Mouse (Mus musculus) forebrain, embryonic 15.5 days (tissue): ENCODE measurements around the gene Tprg. TPM values are rescaled to one million over a fixed set of nuclear protein-coding genes. Genes with fewer than 3 reads are reported as not detected.

Experiments
- ATAC-seq: fragments of 200-750 bp; cut with Nextera tagmentation; replicated peaks from 2 replicates; pipeline ENCODE4 v1.8.0; 2017; ENCODE audit warnings: mild to moderate bottlenecking, moderate TSS enrichment, moderate library complexity
- H3K27ac ChIP-seq: fragments of 300-500 bp; sonication (generic); replicated peaks from 2 replicates; pipeline ENCODE4 v1.5.1; 2015; ENCODE audit warnings: mild to moderate bottlenecking, inconsistent platforms
- H3K27me3 ChIP-seq: fragments of 300-500 bp; sonication (generic); 2 replicates; pipeline ENCODE4 v1.6.1; 2015; ENCODE audit warnings: inconsistent platforms
- H3K36me3 ChIP-seq: fragments of 300-500 bp; sonication (generic); 2 replicates; pipeline ENCODE4 v1.6.1; 2015; ENCODE audit warnings: mild to moderate bottlenecking, inconsistent platforms
- H3K4me1 ChIP-seq: fragments of 300-500 bp; sonication (generic); 2 replicates; pipeline ENCODE4 v1.6.1; 2015; ENCODE audit warnings: inconsistent platforms
- H3K4me2 ChIP-seq: fragments of 300-500 bp; sonication (generic); replicated peaks from 2 replicates; pipeline ENCODE4 v1.6.1; 2015; ENCODE audit warnings: mild to moderate bottlenecking, inconsistent platforms
- H3K4me3 ChIP-seq: fragments of 300-500 bp; sonication (generic); 2 replicates; pipeline ENCODE4 v1.5.1; 2015; ENCODE audit warnings: mild to moderate bottlenecking, inconsistent platforms
- H3K9ac ChIP-seq: fragments of 300-500 bp; sonication (generic); replicated peaks from 2 replicates; pipeline ENCODE4 v1.6.1; 2015; ENCODE audit warnings: mild to moderate bottlenecking, inconsistent platforms
- H3K9me3 ChIP-seq: fragments of 300-500 bp; sonication (generic); 2 replicates; pipeline ENCODE4 v1.6.1; 2016; ENCODE audit warnings: inconsistent platforms
- WGBS: fragments of 180-500 bp; shearing (Covaris S2); methylation state at CpG from one replicate; pipeline ENCODE4 v1.1.7; 2015; ENCODE audit warnings: mixed read lengths; 5-methylcytosine and 5-hydroxymethylcytosine counted together
- polyA plus RNA-seq: library from polyadenylated mRNA; unstranded; fragments of >200 nt; fragmentation: Nextera tagmentation; extraction: Ambion mirVana; gene quantifications from 2 replicates; pipeline ENCODE4 v1.2.1, GENCODE M21; 2015

Gene Tprg
- polyA plus RNA-seq, 1 experiment from 2014 or later: not detected

DNA sequence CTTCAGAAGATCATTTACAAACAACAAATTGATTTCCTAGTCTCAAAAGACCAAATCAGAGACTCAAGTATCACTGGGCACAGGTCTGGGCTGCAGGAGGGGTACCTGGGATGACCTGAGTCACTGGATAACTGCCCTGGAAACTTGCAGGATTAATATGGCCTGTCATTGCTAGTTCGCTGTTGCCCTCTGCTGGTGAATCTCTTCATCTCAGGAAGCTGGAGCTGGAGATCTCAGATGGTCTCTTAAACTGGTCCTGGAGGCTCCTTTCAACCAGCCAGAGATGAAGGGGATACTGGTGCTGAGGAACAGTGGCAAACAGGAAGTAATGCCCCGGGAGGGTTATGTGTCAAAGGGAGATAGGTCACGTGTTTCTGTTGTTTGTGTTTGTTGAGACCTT lies 63.0 kb downstream of the Tprg start:
- Histone ChIP-seq H3K27ac (no peak overlapping the region), H3K4me1 (no peaks in the 10 kb centered on the region), H3K9me3 (no peaks in the 10 kb centered on the region), H3K4me3 (no peak overlapping the region), H3K36me3 (no peaks in the 10 kb centered on the region), H3K9ac (no peak overlapping the region), H3K4me2 (no peak overlapping the region), H3K27me3 (no peaks in the 10 kb centered on the region)
- peak; percentile 64 for ATAC-seq
- 12% methylated on average over 3 of the region's 3 CpGs for WGBS

DNA sequence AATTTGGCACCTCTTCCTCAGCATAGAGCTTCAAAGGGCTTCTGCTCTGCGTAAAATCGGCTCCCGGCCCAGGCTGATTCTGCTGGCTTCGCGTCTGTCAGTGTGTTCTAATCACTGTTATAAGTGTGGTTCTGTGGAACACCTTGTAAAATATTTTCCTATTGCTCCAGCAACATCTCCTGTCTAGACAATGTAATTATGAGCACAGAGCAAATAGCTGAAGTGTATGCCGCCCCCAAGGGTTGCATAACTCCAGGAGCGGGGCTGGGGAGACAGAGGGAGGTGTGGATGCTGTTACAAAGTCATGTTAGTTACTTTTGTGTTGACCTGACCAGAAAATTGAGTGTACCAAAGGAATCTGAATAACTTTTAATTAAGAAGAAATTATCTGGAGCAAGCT lies 81.2 kb downstream of the Tprg start:
- Histone ChIP-seq H3K27ac (no peak overlapping the region), H3K27me3 (no peaks in the 10 kb centered on the region), H3K9ac (no peak overlapping the region), H3K4me3 (no peak overlapping the region), H3K36me3 (no peaks in the 10 kb centered on the region), H3K9me3 (no peaks in the 10 kb centered on the region), H3K4me2 (no peak overlapping the region), H3K4me1 (no peaks in the 10 kb centered on the region)
- 83% methylated on average over 7 of the region's 7 CpGs for WGBS
- ATAC-seq: no peak

- 71% methylated on average over 5 of the region's 5 CpGs for WGBS
- H3K27me3 ChIP-seq: no peaks in the 10 kb centered on the region
- H3K36me3 ChIP-seq: no peaks in the 10 kb centered on the region
- ATAC-seq: no peak
- H3K4me3 ChIP-seq: no peak overlapping the region
- H3K9me3 ChIP-seq: no peaks in the 10 kb centered on the region
- H3K27ac ChIP-seq: no peak overlapping the region
- no peak overlapping the region for H3K9ac ChIP-seq
- H3K4me1 ChIP-seq: no peaks in the 10 kb centered on the region
- H3K4me2 ChIP-seq: no peak overlapping the region
Measured at GRCm38 (mm10) chr16:25369984-25370412, 83.4 kb downstream of the Tprg start.

- Histone ChIP-seq H3K27me3 (no peaks in the 10 kb centered on the region), H3K4me3 (no peak overlapping the region), H3K36me3 (no peaks in the 10 kb centered on the region), H3K4me1 (no peaks in the 10 kb centered on the region), H3K9ac (no peak overlapping the region), H3K27ac (no peak overlapping the region), H3K4me2 (no peak overlapping the region), H3K9me3 (no peaks in the 10 kb centered on the region)
- 86% methylated on average over 4 of the region's 4 CpGs for WGBS
- no peak for ATAC-seq
Measured at GRCm38 (mm10) chr16:25374121-25374520, 87.5 kb downstream of the Tprg start.

GRCm38 (mm10) chr16:25374775-25375174 lies 88.2 kb downstream of the Tprg start:
- Histone ChIP-seq H3K27me3 (no peaks in the 10 kb centered on the region), H3K4me3 (no peak overlapping the region), H3K36me3 (no peaks in the 10 kb centered on the region), H3K9ac (no peak overlapping the region), H3K9me3 (no peaks in the 10 kb centered on the region), H3K4me1 (no peaks in the 10 kb centered on the region), H3K4me2 (no peak overlapping the region), H3K27ac (no peak overlapping the region)
- 66% methylated on average over 5 of the region's 5 CpGs for WGBS
- ATAC-seq: no peak

- Histone ChIP-seq H3K9ac (no peak overlapping the region), H3K4me3 (no peak overlapping the region), H3K4me1 (no peaks in the 10 kb centered on the region), H3K36me3 (no peaks in the 10 kb centered on the region), H3K27ac (no peak overlapping the region), H3K4me2 (no peak overlapping the region), H3K9me3 (no peaks in the 10 kb centered on the region), H3K27me3 (no peaks in the 10 kb centered on the region)
- ATAC-seq: peak; percentile 78; the same call in 1 of the 2 replicates
- 29% methylated on average over 14 of the region's 14 CpGs for WGBS
Measured at GRCm38 (mm10) chr16:25376720-25377373, 90.2 kb downstream of the Tprg start.

- Histone ChIP-seq H3K36me3 (no peaks in the 10 kb centered on the region), H3K4me1 (no peaks in the 10 kb centered on the region), H3K4me3 (no peak overlapping the region), H3K27me3 (no peaks in the 10 kb centered on the region), H3K4me2 (no peak overlapping the region), H3K9ac (no peak overlapping the region), H3K27ac (no peak overlapping the region), H3K9me3 (no peaks in the 10 kb centered on the region)
- WGBS: 90% methylated on average over 4 of the region's 4 CpGs
- ATAC-seq: no peak
Measured at GRCm38 (mm10) chr16:25377695-25378094, 91.1 kb downstream of the Tprg start.

GRCm38 (mm10) chr16:25385498-25386192 lies 99.0 kb downstream of the Tprg start:
- H3K4me2 ChIP-seq: no peak overlapping the region
- no peak overlapping the region for H3K9ac ChIP-seq
- WGBS: 77% methylated on average over 6 of the region's 6 CpGs
- no peaks in the 10 kb centered on the region for H3K27me3 ChIP-seq
- no peaks in the 10 kb centered on the region for H3K9me3 ChIP-seq
- no peaks in the 10 kb centered on the region for H3K36me3 ChIP-seq
- ATAC-seq: no peak
- no peaks in the 10 kb centered on the region for H3K4me1 ChIP-seq
- no peak overlapping the region for H3K4me3 ChIP-seq
- no peak overlapping the region for H3K27ac ChIP-seq

DNA sequence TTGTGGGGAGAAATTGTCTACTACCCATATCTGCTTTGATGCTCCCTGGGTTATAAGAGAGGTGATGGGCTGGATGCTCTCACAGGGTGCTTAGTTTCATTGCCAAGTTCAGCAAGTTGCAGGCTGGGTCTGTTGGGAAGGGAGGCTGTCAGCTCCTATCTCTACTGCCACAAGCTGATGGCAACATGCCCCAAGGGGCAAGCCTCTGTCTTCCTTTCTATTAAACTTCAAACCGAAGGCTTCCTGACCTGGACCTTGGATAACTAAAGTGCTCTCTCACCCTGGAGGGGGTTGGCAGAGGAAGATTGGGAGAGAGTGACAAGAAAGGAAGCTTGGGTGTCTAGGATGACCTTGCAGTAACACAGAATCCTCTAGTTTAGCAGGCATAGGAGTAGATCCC lies 108.1 kb downstream of the Tprg start:
- Histone ChIP-seq H3K4me3 (no peak overlapping the region), H3K9me3 (no peaks in the 10 kb centered on the region), H3K27me3 (no peaks in the 10 kb centered on the region), H3K4me2 (no peak overlapping the region), H3K36me3 (no peaks in the 10 kb centered on the region), H3K4me1 (no peaks in the 10 kb centered on the region), H3K9ac (no peak overlapping the region), H3K27ac (no peak overlapping the region)
- WGBS: 87% methylated on average over 1 of the region's 1 CpGs
- ATAC-seq: no peak

GRCm38 (mm10) chr16:25404156-25404555 lies 117.5 kb downstream of the Tprg start:
- Histone ChIP-seq H3K27ac (no peak overlapping the region), H3K4me1 (peaks cover 16% of the 10 kb centered on the region), H3K4me3 (no peak overlapping the region), H3K9me3 (no peaks in the 10 kb centered on the region), H3K27me3 (no peaks in the 10 kb centered on the region), H3K4me2 (no peak overlapping the region), H3K36me3 (no peaks in the 10 kb centered on the region), H3K9ac (no peak overlapping the region)
- 16% methylated on average over 6 of the region's 6 CpGs for WGBS
- no peak; the same call in 1 of the 2 replicates for ATAC-seq

DNA sequence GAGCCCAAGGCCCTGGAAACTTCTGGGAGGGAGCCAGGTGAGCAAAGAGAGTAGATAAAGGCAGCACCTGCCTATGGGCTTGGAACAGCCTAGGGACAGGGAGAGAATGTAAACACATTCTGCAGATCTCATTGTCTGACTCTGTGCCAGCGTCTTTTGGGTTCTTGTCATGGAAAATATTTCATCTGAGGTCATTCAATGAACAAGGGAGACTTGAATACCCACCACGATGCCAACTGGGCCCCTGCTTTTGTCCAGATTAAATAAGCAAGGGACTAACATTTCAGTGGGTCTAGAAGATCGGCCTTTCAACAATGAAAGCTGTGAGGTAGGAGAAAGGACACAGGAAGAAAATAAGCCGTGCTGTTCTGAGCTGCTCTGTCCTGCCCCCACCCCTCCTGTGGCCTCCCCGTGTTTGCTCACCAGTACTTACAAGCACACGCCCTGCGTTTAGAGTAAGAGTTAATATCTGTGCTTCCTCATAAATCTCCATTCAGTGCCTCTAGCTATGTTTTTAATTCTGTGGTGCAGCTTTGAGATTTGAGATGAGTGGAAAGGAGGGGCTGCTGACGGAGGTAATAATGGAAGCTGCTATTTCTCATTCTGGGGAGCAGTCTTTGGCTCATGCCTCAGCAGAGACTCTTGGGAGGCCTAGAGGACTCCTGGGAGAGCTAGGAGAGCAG lies 120.7 kb downstream of the Tprg start:
- Histone ChIP-seq H3K9ac (no peak overlapping the region), H3K9me3 (no peaks in the 10 kb centered on the region), H3K4me1 (peaks cover 16% of the 10 kb centered on the region), H3K4me2 (no peak overlapping the region), H3K36me3 (no peaks in the 10 kb centered on the region), H3K27ac (peak overlapping the region; percentile 29), H3K27me3 (no peaks in the 10 kb centered on the region), H3K4me3 (no peak overlapping the region)
- WGBS: 8% methylated on average over 8 of the region's 8 CpGs
- ATAC-seq: peak; percentile 86

GRCm38 (mm10) chr16:25408032-25408431 lies 121.4 kb downstream of the Tprg start:
- peak overlapping the region; percentile 29 for H3K27ac ChIP-seq
- peaks cover 16% of the 10 kb centered on the region for H3K4me1 ChIP-seq
- no peaks in the 10 kb centered on the region for H3K9me3 ChIP-seq
- H3K27me3 ChIP-seq: no peaks in the 10 kb centered on the region
- H3K36me3 ChIP-seq: no peaks in the 10 kb centered on the region
- no peak overlapping the region for H3K4me2 ChIP-seq
- H3K4me3 ChIP-seq: no peak overlapping the region
- WGBS: 21% methylated on average over 6 of the region's 6 CpGs
- ATAC-seq: peak; percentile 30; the same call in 1 of the 2 replicates
- no peak overlapping the region for H3K9ac ChIP-seq
